Mouse (Mus musculus): ENCODE measurements around the gene Sec13. TPM values are rescaled to one million over a fixed set of nuclear protein-coding genes. Genes with fewer than 3 reads are reported as not detected.

The Sec13 gene
- total RNA-seq, 4 experiments from 2014 or later = 67.9 to 80.9 (median 77.0) TPM

Small RNAs within 50 kb of the gene (microRNA-seq; reads per million reads assigned to microRNA genes)
- 0 to 0.64 reads per million in 2 experiments for gene Mir7042

Other genes with a start within 250 kb of the Sec13 start
- 10 to 100 TPM; 45.3 to 51.3 (median 49.8) TPM for gene Prrt3, start 238.8 kb downstream of the Sec13 start, total RNA-seq (2022)
- gene Emc3, start 209.1 kb downstream of the Sec13 start, total RNA-seq (2022) = 10 to 100 TPM; 62.1 to 75.3 (median 71.4) TPM
- gene Fancd2, start 209.1 kb downstream of the Sec13 start, total RNA-seq (2022) = 1 to 10 TPM; 2.0 to 2.5 (median 2.3) TPM
- under 1 TPM in 3 of 4 experiments, not detected in 1; 0.37 to 0.56 (median 0.55) TPM for gene Fancd2os, start 140.0 kb downstream of the Sec13 start, total RNA-seq (2022)
- gene Brk1, start 136.0 kb downstream of the Sec13 start, total RNA-seq (2022) = 100 to 1,000 TPM; 207 to 213 (median 208) TPM
- 10 to 100 TPM; 41.0 to 50.5 (median 47.0) TPM for gene Vhl, start 116.8 kb downstream of the Sec13 start, total RNA-seq (2022)
- gene Irak2, start 102.3 kb downstream of the Sec13 start, total RNA-seq (2022) = 10 to 100 TPM; 19.3 to 25.0 (median 21.7) TPM
- gene Tatdn2, start 43.7 kb downstream of the Sec13 start, total RNA-seq (2022) = 10 to 100 TPM; 63.5 to 73.0 (median 68.1) TPM
- gene Ghrl, start 20.9 kb downstream of the Sec13 start, total RNA-seq (2022) = not detected